In genomic region chr3:94683646-94684045, GRCm38 (mm10) we compare ENCODE assay signal across 29 mouse cellular contexts. TPM values are rescaled to one million over a fixed set of nuclear protein-coding genes. Genes with fewer than 3 reads are reported as not detected.
"Had no signal": no experiment of that assay in that cellular context is flagged by ENCODE, and none has a peak within 500 bp of the region (broad histone marks: within the 10 kb centered on the region; RNA-seq: fewer than 3 reads in every experiment).

No protein-coding gene starts in this region.

- H3K36me3 ChIP-seq: intestine, embryonic 15.5 days; limb, embryonic 10.5 days; limb, embryonic 13.5 days; lung, embryonic 15.5 days; midbrain, embryonic 10.5 days; midbrain, embryonic 13.5 days had no signal

- DNase-seq: kidney, adult 18-20 months; kidney, adult 9 months; kidney, postnatal 14 days; kidney, postnatal 4 days; lung, adult 18-20 months; lung, postnatal 10 days; lung, postnatal 36 days; thymus, adult 18-20 months; thymus, postnatal 36 days had no signal

- H3K27ac ChIP-seq: intestine, embryonic 15.5 days; limb, embryonic 10.5 days; limb, embryonic 13.5 days; lung, embryonic 15.5 days; midbrain, embryonic 10.5 days; midbrain, embryonic 13.5 days had no signal

- H3K4me3 ChIP-seq: intestine, embryonic 15.5 days; limb, embryonic 10.5 days; limb, embryonic 13.5 days; lung, embryonic 15.5 days; megakaryocyte, embryonic 14.5 days; midbrain, embryonic 10.5 days; midbrain, embryonic 13.5 days had no signal

- H3K9me3 ChIP-seq: intestine, embryonic 15.5 days; limb, embryonic 10.5 days; limb, embryonic 13.5 days; lung, embryonic 15.5 days; megakaryocyte, embryonic 14.5 days; midbrain, embryonic 10.5 days; midbrain, embryonic 13.5 days had no signal

- H3K4me2 ChIP-seq: intestine, embryonic 15.5 days; limb, embryonic 13.5 days; lung, embryonic 15.5 days; midbrain, embryonic 13.5 days had no signal

- ATAC-seq: intestine, embryonic 15.5 days; midbrain, embryonic 13.5 days had no signal

- H3K4me1 ChIP-seq: limb, embryonic 10.5 days; limb, embryonic 13.5 days; lung, embryonic 15.5 days; midbrain, embryonic 10.5 days; midbrain, embryonic 13.5 days had no signal

- H3K27me3 ChIP-seq: intestine, embryonic 15.5 days; limb, embryonic 13.5 days; lung, embryonic 15.5 days; midbrain, embryonic 13.5 days had no signal

- H3K9ac ChIP-seq: intestine, embryonic 15.5 days; limb, embryonic 13.5 days; lung, embryonic 15.5 days; midbrain, embryonic 13.5 days had no signal

RNA-seq across cellular contexts. Expression of gene Selenbp2, which starts 9.7 kb away (rescaled TPM):
- total RNA-seq: left cerebral cortex, postnatal 14 days had no signal
- polyA plus RNA-seq: midbrain, embryonic 10.5 days; midbrain, embryonic 13.5 days; neural tube, embryonic 11.5 days; testis, adult 2 months had no signal

RNA-seq across cellular contexts. Expression of gene Gm10972, which starts 40.7 kb away (rescaled TPM):
- total RNA-seq: layer of hippocampus, adult 18-20 months; layer of hippocampus, postnatal 14 days; left cerebral cortex, adult 8-10 months; left cerebral cortex, postnatal 14 days; midbrain, postnatal 0 days had no signal
- polyA plus RNA-seq: intestine, embryonic 15.5 days; kidney, embryonic 16.5 days; limb, embryonic 10.5 days; limb, embryonic 13.5 days; lung, embryonic 15.5 days; midbrain, embryonic 10.5 days; midbrain, embryonic 13.5 days; midbrain, postnatal 0 days; neural tube, embryonic 11.5 days; neural tube, embryonic 14.5 days; small intestine, adult 2 months; spleen, adult 2 months; stomach, embryonic 16.5 days; testis, adult 2 months; urinary bladder, adult 2 months had no signal
